Mouse (Mus musculus): ENCODE measurements at regions not wholly inside any gene's neighbourhood (a gene's known extent, or its start where the extent isn't known, plus 50 kb on each side); places are given as distances from the start of the nearest gene placed in this dataset.
A peak's percentile ranks its signal among the peaks of the same experiment; 100 is the strongest.

DNA sequence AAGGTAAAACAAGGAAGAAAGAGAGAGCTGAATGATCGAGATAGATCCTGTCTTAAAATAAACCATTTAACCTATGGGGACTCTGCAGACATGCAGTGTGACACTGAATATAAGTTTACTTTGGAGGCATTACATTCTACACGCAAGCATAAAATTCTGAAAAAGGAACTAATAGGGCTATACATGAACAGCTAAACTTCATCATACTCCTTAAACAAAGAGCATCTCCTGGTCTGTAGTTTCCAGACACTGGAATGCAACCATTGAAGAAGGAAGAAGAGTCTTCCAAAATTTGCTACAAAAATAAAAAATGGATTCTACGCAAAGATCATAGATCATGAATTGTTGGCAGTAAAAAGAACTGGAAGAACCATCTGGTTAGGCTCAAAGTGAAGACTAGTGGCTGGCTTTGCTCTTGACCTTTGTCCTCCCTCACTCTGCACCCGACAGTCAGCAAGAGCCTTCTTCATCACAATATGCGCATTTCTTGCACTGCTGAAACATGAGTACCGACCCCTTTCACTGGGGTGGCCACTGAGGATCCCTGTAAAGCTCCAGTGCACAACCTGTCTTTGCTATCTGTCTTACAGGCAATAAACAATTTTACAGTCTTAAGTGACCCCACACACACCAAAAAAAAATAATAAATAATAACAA is 112.2 kb upstream of the BC052040 start:
- no peaks in the 10 kb centered on the region for H3K9me3 ChIP-seq (replicated peaks; ENCODE audit: control insufficient read depth, low read length)
- H3K27ac ChIP-seq (ENCODE audit: low read length) = 0 out of 2 replicates have a peak overlapping the region, but pooled peaks have one; percentile 10
- no peaks in the 10 kb centered on the region for H3K27me3 ChIP-seq (ENCODE audit: control insufficient read depth, insufficient read depth, low read length)
- H3K9ac ChIP-seq (ENCODE audit: low read length) = no peak overlapping the region
- peak; percentile 68 for ATAC-seq (ENCODE audit: insufficient read depth, low FRiP score)
- H3K4me3 ChIP-seq (replicated peaks; ENCODE audit: low read length) = no peak overlapping the region
- WGBS = 52% methylated on average over 6 of the region's 6 CpGs
- H3K4me2 ChIP-seq (ENCODE audit: low read depth, low read length) = no peak overlapping the region
- no peaks in the 10 kb centered on the region; the same call in 1 of the 2 replicates for H3K4me1 ChIP-seq (ENCODE audit: control insufficient read depth, insufficient read depth, low read length)
- H3K36me3 ChIP-seq (ENCODE audit: control insufficient read depth, insufficient read depth, low read length) = no peaks in the 10 kb centered on the region

DNA sequence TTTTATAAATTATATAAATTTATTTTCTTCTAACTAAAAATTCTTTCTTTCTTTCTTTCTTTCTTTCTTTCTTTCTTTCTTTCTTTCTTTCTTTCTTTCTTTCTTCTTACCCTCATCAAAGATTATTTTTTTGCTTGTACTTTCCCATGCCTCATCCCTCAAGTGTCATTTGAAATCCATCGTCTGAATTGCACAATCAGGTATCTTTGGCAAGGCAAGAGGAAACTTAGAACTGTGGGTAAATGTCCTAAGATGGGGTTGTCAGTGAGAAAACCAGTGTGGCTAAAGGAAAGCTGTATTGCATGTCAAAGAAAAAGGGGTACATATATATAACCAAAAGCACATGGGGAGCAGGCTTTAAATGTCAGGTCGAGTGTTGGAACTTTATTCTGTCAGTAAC is 109.1 kb upstream of the BC052040 start:
- ATAC-seq (ENCODE audit: insufficient read depth, low FRiP score) = no peak
- no peak overlapping the region for H3K4me2 ChIP-seq (ENCODE audit: low read depth, low read length)
- H3K27ac ChIP-seq (ENCODE audit: low read length) = no peak overlapping the region
- H3K36me3 ChIP-seq (ENCODE audit: control insufficient read depth, insufficient read depth, low read length) = no peaks in the 10 kb centered on the region
- no peaks in the 10 kb centered on the region for H3K9me3 ChIP-seq (replicated peaks; ENCODE audit: control insufficient read depth, low read length)
- no peaks in the 10 kb centered on the region for H3K27me3 ChIP-seq (ENCODE audit: control insufficient read depth, insufficient read depth, low read length)
- no peak overlapping the region for H3K4me3 ChIP-seq (replicated peaks; ENCODE audit: low read length)
- H3K4me1 ChIP-seq (ENCODE audit: control insufficient read depth, insufficient read depth, low read length) = no peaks in the 10 kb centered on the region
- H3K9ac ChIP-seq (ENCODE audit: low read length) = no peak overlapping the region
- WGBS = 72% methylated on average over 2 of the region's 2 CpGs

DNA sequence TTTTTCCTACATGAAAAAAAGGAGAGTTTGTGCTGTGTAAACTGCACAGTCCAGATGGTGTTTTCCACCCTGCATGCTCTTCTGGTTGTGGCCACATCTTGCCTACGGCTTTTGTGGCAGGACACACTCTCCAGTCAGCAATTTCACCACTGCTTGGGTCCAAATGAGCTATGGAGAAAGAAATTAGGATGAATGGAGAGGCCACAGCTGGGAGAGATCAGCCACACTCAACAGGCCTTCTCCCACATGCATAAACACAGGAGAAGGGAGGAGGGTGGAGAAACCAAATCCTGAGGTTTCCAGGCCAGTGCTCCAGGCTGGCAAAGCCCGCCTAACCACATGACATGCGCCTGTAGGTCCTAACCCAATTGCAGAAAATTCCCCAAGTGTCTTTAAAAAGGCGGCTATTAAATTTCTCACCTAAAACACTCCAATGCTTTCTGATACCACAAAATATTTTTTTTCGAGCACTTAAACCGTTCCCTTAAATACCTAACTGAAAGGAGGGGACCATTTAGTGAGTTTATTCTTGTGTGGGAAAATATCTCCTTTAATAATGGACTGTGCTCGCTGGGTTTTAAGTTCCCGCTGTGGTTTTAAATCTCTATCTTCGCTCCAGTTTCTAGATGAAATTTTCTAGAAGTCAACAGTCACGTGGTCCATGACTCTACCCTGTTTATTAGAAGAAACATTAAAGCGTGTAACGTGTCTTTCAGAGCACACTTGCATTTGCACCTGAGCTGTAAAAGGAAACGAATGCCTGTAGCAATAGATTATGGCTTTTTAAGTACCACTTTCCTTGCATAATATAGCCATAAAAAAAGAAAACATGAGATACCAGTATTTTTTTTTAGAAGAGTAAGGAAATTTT is 97.9 kb upstream of the BC052040 start:
- 45% methylated on average over 13 of the region's 13 CpGs for WGBS
- peak; percentile 76; the same call in 1 of the 2 replicates for ATAC-seq (ENCODE audit: insufficient read depth, low FRiP score)

DNA sequence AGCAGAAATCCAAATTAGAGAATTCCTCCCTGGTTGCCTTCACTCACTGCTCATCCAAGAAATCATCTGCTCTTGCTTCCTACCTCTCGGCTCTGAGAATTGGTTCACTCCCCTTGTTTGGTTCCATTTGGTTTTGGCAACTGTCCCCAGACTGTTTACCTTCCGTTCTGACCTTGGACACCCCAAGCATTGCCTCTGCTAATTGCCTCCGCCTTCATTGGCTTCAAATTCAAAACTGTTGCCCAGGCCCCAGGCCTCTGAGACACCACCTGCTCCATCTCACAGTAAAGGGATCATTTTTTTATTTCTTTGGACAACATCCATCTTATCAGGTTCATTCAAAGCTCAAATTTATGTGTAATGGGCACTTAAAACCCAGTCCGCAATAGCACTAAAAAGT is 93.1 kb upstream of the BC052040 start:
- no peaks in the 10 kb centered on the region for H3K36me3 ChIP-seq (ENCODE audit: control insufficient read depth, insufficient read depth, low read length)
- WGBS = 49% methylated on average over 4 of the region's 4 CpGs
- no peak overlapping the region for H3K9ac ChIP-seq (ENCODE audit: low read length)
- no peak overlapping the region for H3K4me2 ChIP-seq (ENCODE audit: low read depth, low read length)
- no peak overlapping the region for H3K4me3 ChIP-seq (replicated peaks; ENCODE audit: low read length)
- no peak for ATAC-seq (ENCODE audit: insufficient read depth, low FRiP score)
- no peaks in the 10 kb centered on the region for H3K27me3 ChIP-seq (ENCODE audit: control insufficient read depth, insufficient read depth, low read length)
- H3K9me3 ChIP-seq (replicated peaks; ENCODE audit: control insufficient read depth, low read length) = no peaks in the 10 kb centered on the region
- H3K27ac ChIP-seq (ENCODE audit: low read length) = no peak overlapping the region
- H3K4me1 ChIP-seq (ENCODE audit: control insufficient read depth, insufficient read depth, low read length) = no peaks in the 10 kb centered on the region; the same call in 1 of the 2 replicates

More for the DNA sequence above, 97.9 kb upstream of the BC052040 start:
- no peak overlapping the region for H3K4me3 ChIP-seq (replicated peaks; ENCODE audit: low read length)
- H3K4me1 ChIP-seq (ENCODE audit: control insufficient read depth, insufficient read depth, low read length) = peaks cover 3% of the 10 kb centered on the region; the same call in 1 of the 2 replicates
- H3K9ac ChIP-seq (ENCODE audit: low read length) = no peak overlapping the region
- no peaks in the 10 kb centered on the region for H3K27me3 ChIP-seq (ENCODE audit: control insufficient read depth, insufficient read depth, low read length)
- H3K9me3 ChIP-seq (replicated peaks; ENCODE audit: control insufficient read depth, low read length) = no peaks in the 10 kb centered on the region
- H3K36me3 ChIP-seq (ENCODE audit: control insufficient read depth, insufficient read depth, low read length) = no peaks in the 10 kb centered on the region
- H3K27ac ChIP-seq (ENCODE audit: low read length) = peak overlapping the region; percentile 5
- H3K4me2 ChIP-seq (ENCODE audit: low read depth, low read length) = peak overlapping the region; percentile 40

DNA sequence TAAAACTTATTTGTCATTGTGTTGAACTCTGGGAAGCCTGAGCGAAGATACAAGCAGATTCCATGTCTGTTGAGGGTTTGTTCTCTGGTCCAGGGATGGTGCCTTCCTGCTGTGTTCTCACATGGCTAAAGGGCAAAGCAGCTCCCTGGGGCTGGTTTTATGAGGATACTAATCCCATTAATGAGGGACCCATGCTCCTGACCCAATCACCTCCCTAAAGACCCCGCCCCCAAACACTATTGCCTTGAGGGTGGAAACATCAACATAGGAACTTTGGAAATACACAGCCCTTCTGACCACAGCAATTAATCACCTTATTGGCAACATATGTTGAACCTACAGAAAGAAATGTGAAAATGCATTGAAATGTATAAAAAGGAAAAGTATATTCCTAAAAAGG is 88.5 kb upstream of the BC052040 start:
- H3K9ac ChIP-seq (ENCODE audit: low read length) = no peak overlapping the region
- no peaks in the 10 kb centered on the region; the same call in 1 of the 2 replicates for H3K4me1 ChIP-seq (ENCODE audit: control insufficient read depth, insufficient read depth, low read length)
- 81% methylated on average over 2 of the region's 2 CpGs for WGBS
- no peak overlapping the region for H3K4me3 ChIP-seq (replicated peaks; ENCODE audit: low read length)
- H3K27me3 ChIP-seq (ENCODE audit: control insufficient read depth, insufficient read depth, low read length) = no peaks in the 10 kb centered on the region
- no peaks in the 10 kb centered on the region for H3K9me3 ChIP-seq (replicated peaks; ENCODE audit: control insufficient read depth, low read length)
- H3K36me3 ChIP-seq (ENCODE audit: control insufficient read depth, insufficient read depth, low read length) = no peaks in the 10 kb centered on the region
- ATAC-seq (ENCODE audit: insufficient read depth, low FRiP score) = no peak
- no peak overlapping the region for H3K27ac ChIP-seq (ENCODE audit: low read length)
- H3K4me2 ChIP-seq (ENCODE audit: low read depth, low read length) = no peak overlapping the region

DNA sequence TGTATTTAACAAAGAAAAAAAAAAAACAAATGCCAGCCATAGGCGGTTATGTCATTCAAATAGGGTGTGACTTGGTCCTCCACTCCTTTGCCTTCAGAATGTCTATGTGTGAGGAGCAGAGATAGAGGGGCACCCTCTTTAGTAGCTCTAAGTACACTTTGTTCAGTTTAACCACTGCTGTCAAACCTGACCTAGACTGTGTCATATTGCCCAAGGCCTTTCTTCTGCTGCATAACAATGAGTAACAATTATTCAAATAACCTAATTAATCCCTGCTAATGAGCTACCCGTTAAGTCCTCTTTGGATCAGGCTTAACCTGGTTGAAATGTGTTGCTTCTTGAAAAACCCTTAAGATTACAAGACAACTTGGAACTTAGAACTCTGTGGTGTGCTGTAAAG is 81.6 kb upstream of the BC052040 start:
- Histone ChIP-seq H3K9me3 (replicated peaks; ENCODE audit: control insufficient read depth, low read length) (no peaks in the 10 kb centered on the region), H3K27me3 (ENCODE audit: control insufficient read depth, insufficient read depth, low read length) (no peaks in the 10 kb centered on the region), H3K27ac (ENCODE audit: low read length) (no peak overlapping the region), H3K4me3 (replicated peaks; ENCODE audit: low read length) (no peak overlapping the region), H3K36me3 (ENCODE audit: control insufficient read depth, insufficient read depth, low read length) (no peaks in the 10 kb centered on the region), H3K4me1 (ENCODE audit: control insufficient read depth, insufficient read depth, low read length) (no peaks in the 10 kb centered on the region; the same call in 1 of the 2 replicates), H3K9ac (ENCODE audit: low read length) (no peak overlapping the region), H3K4me2 (ENCODE audit: low read depth, low read length) (no peak overlapping the region)
- no peak for ATAC-seq (ENCODE audit: insufficient read depth, low FRiP score)
- 87% methylated on average over 2 of the region's 2 CpGs for WGBS

DNA sequence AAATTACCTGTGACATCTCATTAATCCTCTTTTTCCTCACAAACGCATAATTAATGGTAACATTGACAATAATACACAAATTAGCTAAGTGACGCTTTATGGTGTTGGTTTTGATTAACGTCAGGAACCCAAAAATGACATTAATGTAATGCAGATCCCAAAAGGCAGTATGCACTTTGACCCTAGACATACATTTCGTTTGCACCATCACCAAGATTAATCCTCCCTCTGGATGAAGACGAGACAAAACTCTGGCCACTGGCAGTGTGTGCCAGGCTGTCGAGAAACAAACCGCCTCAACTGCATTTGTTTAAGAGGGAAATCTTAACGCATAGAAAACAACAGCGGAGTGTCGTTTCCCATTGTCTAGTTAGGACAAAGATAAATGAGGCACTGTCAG is 72.0 kb upstream of the BC052040 start:
- no peak overlapping the region for H3K4me3 ChIP-seq (replicated peaks; ENCODE audit: low read length)
- no peak overlapping the region for H3K27ac ChIP-seq (ENCODE audit: low read length)
- no peaks in the 10 kb centered on the region for H3K9me3 ChIP-seq (replicated peaks; ENCODE audit: control insufficient read depth, low read length)
- H3K4me1 ChIP-seq (ENCODE audit: control insufficient read depth, insufficient read depth, low read length) = peaks cover 15% of the 10 kb centered on the region
- no peak for ATAC-seq (ENCODE audit: insufficient read depth, low FRiP score)
- WGBS = 46% methylated on average over 10 of the region's 10 CpGs
- H3K36me3 ChIP-seq (ENCODE audit: control insufficient read depth, insufficient read depth, low read length) = no peaks in the 10 kb centered on the region
- H3K9ac ChIP-seq (ENCODE audit: low read length) = no peak overlapping the region
- no peak overlapping the region for H3K4me2 ChIP-seq (ENCODE audit: low read depth, low read length)
- H3K27me3 ChIP-seq (ENCODE audit: control insufficient read depth, insufficient read depth, low read length) = no peaks in the 10 kb centered on the region

DNA sequence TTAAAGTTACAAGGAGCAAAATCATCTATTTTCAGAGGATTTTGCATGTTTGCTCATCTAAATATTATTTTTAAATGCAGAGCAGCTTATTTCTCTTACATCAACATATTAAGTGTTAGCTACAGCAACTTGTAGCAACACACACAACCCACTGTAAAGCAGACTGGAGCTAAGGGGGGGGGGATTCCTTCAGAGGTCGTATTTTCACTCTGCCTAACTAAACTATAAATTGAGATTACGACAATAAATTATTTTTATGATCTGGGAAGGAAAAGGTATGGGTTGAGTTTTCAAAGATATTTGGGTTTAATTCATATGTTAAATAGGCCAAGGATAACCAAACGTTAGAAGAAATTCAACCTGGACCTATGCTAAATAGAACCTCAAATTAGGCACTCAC is 70.4 kb upstream of the BC052040 start:
- no peaks in the 10 kb centered on the region for H3K9me3 ChIP-seq (replicated peaks; ENCODE audit: control insufficient read depth, low read length)
- no peak for ATAC-seq (ENCODE audit: insufficient read depth, low FRiP score)
- no peak overlapping the region for H3K4me3 ChIP-seq (replicated peaks; ENCODE audit: low read length)
- peaks cover 19% of the 10 kb centered on the region for H3K4me1 ChIP-seq (ENCODE audit: control insufficient read depth, insufficient read depth, low read length)
- H3K36me3 ChIP-seq (ENCODE audit: control insufficient read depth, insufficient read depth, low read length) = no peaks in the 10 kb centered on the region
- H3K9ac ChIP-seq (ENCODE audit: low read length) = no peak overlapping the region
- no peaks in the 10 kb centered on the region for H3K27me3 ChIP-seq (ENCODE audit: control insufficient read depth, insufficient read depth, low read length)
- no peak overlapping the region for H3K27ac ChIP-seq (ENCODE audit: low read length)
- WGBS = 59% methylated on average over 3 of the region's 3 CpGs
- H3K4me2 ChIP-seq (ENCODE audit: low read depth, low read length) = no peak overlapping the region

Data from stomach, embryonic 16.5 days (tissue).